Mouse (Mus musculus): ENCODE data around the gene Gdpd5. TPM values are rescaled to one million over a fixed set of nuclear protein-coding genes. Genes with fewer than 3 reads are reported as not detected.

The Gdpd5 gene
- polyA plus RNA-seq, 1 experiment from 2014 or later: 15.4 TPM

DNA sequence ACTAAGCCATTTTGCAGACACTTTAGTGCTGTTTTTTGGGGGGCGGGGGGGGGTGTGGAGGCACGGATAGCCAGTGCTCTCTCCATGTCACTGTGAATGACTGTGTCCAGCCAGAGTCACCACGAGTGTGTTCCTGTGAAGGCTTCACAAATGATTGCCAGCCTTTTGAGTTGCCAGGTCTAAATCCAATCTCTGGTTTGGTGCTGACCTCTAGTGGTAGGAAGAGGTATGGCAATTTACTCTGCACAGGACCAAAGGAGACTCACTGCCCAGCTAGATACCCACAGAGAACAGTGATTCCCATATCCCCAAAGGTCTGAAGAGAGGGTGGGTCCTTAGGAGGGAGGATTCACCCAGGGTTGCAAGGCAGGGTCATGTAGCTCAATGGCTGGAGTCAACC lies 69.5 kb downstream of the Gdpd5 start:
- H3K27me3 ChIP-seq (ENCODE audit: control insufficient read depth, insufficient read depth, low read length): no peaks in the 10 kb centered on the region
- no peak overlapping the region for H3K9ac ChIP-seq (ENCODE audit: low read depth, low read length)
- WGBS: 1% methylated on average over 3 of the region's 3 CpGs
- no peaks in the 10 kb centered on the region for H3K36me3 ChIP-seq (ENCODE audit: control insufficient read depth, insufficient read depth, low read length)
- H3K4me1 ChIP-seq (ENCODE audit: control insufficient read depth, insufficient read depth, low read length): peaks cover 14% of the 10 kb centered on the region
- H3K4me2 ChIP-seq (replicated peaks; ENCODE audit: low read depth, low read length): no peak overlapping the region
- no peaks in the 10 kb centered on the region for H3K9me3 ChIP-seq (ENCODE audit: control insufficient read depth, low read length)
- no peak overlapping the region for H3K27ac ChIP-seq (ENCODE audit: low read depth, low read length)
- H3K4me3 ChIP-seq (ENCODE audit: low read length): no peak overlapping the region
- peak; percentile 14; the same call in 1 of the 2 replicates for ATAC-seq (ENCODE audit: low FRiP score, low TSS enrichment)

- Histone ChIP-seq H3K9ac (ENCODE audit: low read depth, low read length) (no peak overlapping the region), H3K27ac (ENCODE audit: low read depth, low read length) (no peak overlapping the region), H3K4me1 (ENCODE audit: control insufficient read depth, insufficient read depth, low read length) (peaks cover 14% of the 10 kb centered on the region), H3K27me3 (ENCODE audit: control insufficient read depth, insufficient read depth, low read length) (no peaks in the 10 kb centered on the region), H3K4me2 (replicated peaks; ENCODE audit: low read depth, low read length) (no peak overlapping the region), H3K4me3 (ENCODE audit: low read length) (no peak overlapping the region), H3K36me3 (ENCODE audit: control insufficient read depth, insufficient read depth, low read length) (no peaks in the 10 kb centered on the region), H3K9me3 (ENCODE audit: control insufficient read depth, low read length) (no peaks in the 10 kb centered on the region)
- ATAC-seq (ENCODE audit: low FRiP score, low TSS enrichment): peak; percentile 12; the same call in 1 of the 2 replicates
- 66% methylated on average over 7 of the region's 7 CpGs for WGBS
Measured at GRCm38 (mm10) chr7:99452859-99453258, 71.6 kb downstream of the Gdpd5 start.

GRCm38 (mm10) chr7:99454044-99454443 lies 72.8 kb downstream of the Gdpd5 start:
- 40% methylated on average over 4 of the region's 4 CpGs for WGBS
- Histone ChIP-seq H3K36me3 (ENCODE audit: control insufficient read depth, insufficient read depth, low read length) (no peaks in the 10 kb centered on the region), H3K27me3 (ENCODE audit: control insufficient read depth, insufficient read depth, low read length) (no peaks in the 10 kb centered on the region), H3K4me1 (ENCODE audit: control insufficient read depth, insufficient read depth, low read length) (peaks cover 14% of the 10 kb centered on the region), H3K4me3 (ENCODE audit: low read length) (no peak overlapping the region), H3K27ac (ENCODE audit: low read depth, low read length) (peak overlapping the region; percentile 47), H3K9me3 (ENCODE audit: control insufficient read depth, low read length) (no peaks in the 10 kb centered on the region), H3K9ac (ENCODE audit: low read depth, low read length) (no peak overlapping the region), H3K4me2 (replicated peaks; ENCODE audit: low read depth, low read length) (no peak overlapping the region)
- ATAC-seq (ENCODE audit: low FRiP score, low TSS enrichment): peak; percentile 63

DNA sequence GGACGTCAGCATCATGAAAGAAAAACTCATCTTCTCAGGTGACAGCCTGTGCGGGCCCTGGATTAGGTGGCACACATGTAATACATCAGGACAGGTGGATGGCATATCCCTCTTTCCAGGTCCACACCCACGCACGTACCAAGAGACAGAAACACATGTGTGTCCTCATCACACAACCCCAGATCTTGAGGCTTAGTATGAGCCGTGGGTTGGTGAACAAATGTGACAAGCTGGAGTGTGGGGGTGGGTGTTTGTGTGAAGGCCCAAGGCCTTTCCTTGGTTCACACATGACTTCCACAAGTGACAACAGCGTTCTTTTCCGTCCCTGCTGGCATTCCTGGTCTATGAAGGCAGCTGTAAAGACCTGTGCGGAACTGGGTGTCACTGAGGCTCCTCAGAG lies 77.6 kb downstream of the Gdpd5 start:
- H3K4me3 ChIP-seq (ENCODE audit: low read length): no peak overlapping the region
- no peaks in the 10 kb centered on the region for H3K9me3 ChIP-seq (ENCODE audit: control insufficient read depth, low read length)
- no peak overlapping the region for H3K27ac ChIP-seq (ENCODE audit: low read depth, low read length)
- H3K9ac ChIP-seq (ENCODE audit: low read depth, low read length): no peak overlapping the region
- no peak overlapping the region for H3K4me2 ChIP-seq (replicated peaks; ENCODE audit: low read depth, low read length)
- ATAC-seq (ENCODE audit: low FRiP score, low TSS enrichment): no peak
- no peaks in the 10 kb centered on the region for H3K27me3 ChIP-seq (ENCODE audit: control insufficient read depth, insufficient read depth, low read length)
- peaks cover 7% of the 10 kb centered on the region; the same call in 1 of the 2 replicates for H3K4me1 ChIP-seq (ENCODE audit: control insufficient read depth, insufficient read depth, low read length)
- 75% methylated on average over 8 of the region's 8 CpGs for WGBS
- H3K36me3 ChIP-seq (ENCODE audit: control insufficient read depth, insufficient read depth, low read length): no peaks in the 10 kb centered on the region; the same call in 1 of the 2 replicates

GRCm38 (mm10) chr7:99459888-99460652 lies 78.9 kb downstream of the Gdpd5 start:
- no peaks in the 10 kb centered on the region for H3K4me1 ChIP-seq (ENCODE audit: control insufficient read depth, insufficient read depth, low read length)
- H3K4me2 ChIP-seq (replicated peaks; ENCODE audit: low read depth, low read length): no peak overlapping the region
- H3K9ac ChIP-seq (ENCODE audit: low read depth, low read length): no peak overlapping the region
- no peak overlapping the region for H3K4me3 ChIP-seq (ENCODE audit: low read length)
- no peak overlapping the region for H3K27ac ChIP-seq (ENCODE audit: low read depth, low read length)
- no peak for ATAC-seq (ENCODE audit: low FRiP score, low TSS enrichment)
- no peaks in the 10 kb centered on the region for H3K9me3 ChIP-seq (ENCODE audit: control insufficient read depth, low read length)
- no peaks in the 10 kb centered on the region for H3K27me3 ChIP-seq (ENCODE audit: control insufficient read depth, insufficient read depth, low read length)
- H3K36me3 ChIP-seq (ENCODE audit: control insufficient read depth, insufficient read depth, low read length): no peaks in the 10 kb centered on the region; the same call in 1 of the 2 replicates
- 89% methylated on average over 15 of the region's 15 CpGs for WGBS

GRCm38 (mm10) chr7:99463120-99463519 lies 81.9 kb downstream of the Gdpd5 start:
- no peak overlapping the region for H3K9ac ChIP-seq (ENCODE audit: low read depth, low read length)
- no peak for ATAC-seq (ENCODE audit: low FRiP score, low TSS enrichment)
- 87% methylated on average over 2 of the region's 2 CpGs for WGBS

DNA sequence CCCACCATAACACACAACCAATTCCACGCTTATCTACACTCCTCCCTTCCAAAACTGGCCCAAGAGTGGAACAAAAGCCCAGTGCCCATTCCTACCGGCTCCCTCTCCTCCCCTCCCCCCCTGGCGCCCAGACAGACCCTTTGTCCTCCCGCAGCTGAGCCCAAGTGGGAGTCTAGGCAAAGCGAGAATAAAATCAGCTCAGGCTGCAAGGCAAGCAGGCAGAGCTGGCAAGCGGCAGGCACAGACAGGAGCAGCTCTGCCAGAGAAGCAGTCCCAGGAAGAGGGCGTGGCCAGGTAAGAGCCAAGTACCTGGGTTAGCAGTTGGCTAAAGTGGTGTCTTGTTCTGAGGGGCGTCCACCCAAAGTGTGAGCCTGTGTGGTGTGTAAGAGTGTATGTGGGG lies 84.6 kb downstream of the Gdpd5 start, which contains the start of gene Klhl35:
Gene Klhl35, plus strand, starts transcription at position 194 of the 400 bp plus-strand sequence.
- no peaks in the 10 kb centered on the region for H3K9me3 ChIP-seq (ENCODE audit: control insufficient read depth, low read length)
- H3K36me3 ChIP-seq (ENCODE audit: control insufficient read depth, insufficient read depth, low read length): no peaks in the 10 kb centered on the region; the same call in 1 of the 2 replicates
- ATAC-seq (ENCODE audit: low FRiP score, low TSS enrichment): no peak
- H3K9ac ChIP-seq (ENCODE audit: low read depth, low read length): no peak within 1 kb of the TSS
- WGBS: 29% methylated on average over 8 of the region's 8 CpGs
- peaks cover 29% of the 10 kb centered on the region for H3K4me1 ChIP-seq (ENCODE audit: control insufficient read depth, insufficient read depth, low read length)
- H3K27ac ChIP-seq (ENCODE audit: low read depth, low read length): no peak within 1 kb of the TSS
- H3K4me3 ChIP-seq (ENCODE audit: low read length): no peak within 1 kb of the TSS
- no peaks in the 10 kb centered on the region for H3K27me3 ChIP-seq (ENCODE audit: control insufficient read depth, insufficient read depth, low read length)
- H3K4me2 ChIP-seq (replicated peaks; ENCODE audit: low read depth, low read length): no peak within 1 kb of the TSS

More at GRCm38 (mm10) chr7:99463120-99463519, 81.9 kb downstream of the Gdpd5 start:
- H3K36me3 ChIP-seq (ENCODE audit: control insufficient read depth, insufficient read depth, low read length): no peaks in the 10 kb centered on the region; the same call in 1 of the 2 replicates
- H3K9me3 ChIP-seq (ENCODE audit: control insufficient read depth, low read length): no peaks in the 10 kb centered on the region
- H3K4me2 ChIP-seq (replicated peaks; ENCODE audit: low read depth, low read length): no peak overlapping the region
- H3K4me1 ChIP-seq (ENCODE audit: control insufficient read depth, insufficient read depth, low read length): peaks cover 13% of the 10 kb centered on the region; the same call in 1 of the 2 replicates
- no peak overlapping the region for H3K27ac ChIP-seq (ENCODE audit: low read depth, low read length)
- no peaks in the 10 kb centered on the region for H3K27me3 ChIP-seq (ENCODE audit: control insufficient read depth, insufficient read depth, low read length)
- no peak overlapping the region for H3K4me3 ChIP-seq (ENCODE audit: low read length)

DNA sequence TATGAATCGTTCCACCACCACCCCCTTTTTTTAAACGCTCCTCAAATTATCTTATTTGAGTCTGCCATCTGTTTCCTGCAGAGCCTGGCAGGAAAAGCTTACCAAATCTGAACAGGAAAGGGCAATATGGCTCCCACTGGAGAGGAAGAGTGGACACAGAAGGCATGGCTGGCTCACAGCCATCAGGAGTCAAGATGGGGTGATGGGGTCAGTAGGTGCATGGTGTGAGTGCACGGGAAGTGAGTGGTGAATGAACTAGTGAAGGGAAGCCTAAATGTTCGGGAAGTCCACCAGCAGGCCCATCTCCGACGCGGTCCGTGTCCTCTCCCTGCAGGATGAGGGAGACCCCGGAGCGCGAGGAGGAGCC lies 86.7 kb downstream of the Gdpd5 start:
- no peaks in the 10 kb centered on the region for H3K9me3 ChIP-seq (ENCODE audit: control insufficient read depth, low read length)
- H3K9ac ChIP-seq (ENCODE audit: low read depth, low read length): peak overlapping the region; percentile 73
- H3K4me2 ChIP-seq (replicated peaks; ENCODE audit: low read depth, low read length): peak overlapping the region; percentile 63
- H3K27me3 ChIP-seq (ENCODE audit: control insufficient read depth, insufficient read depth, low read length): no peaks in the 10 kb centered on the region
- H3K36me3 ChIP-seq (ENCODE audit: control insufficient read depth, insufficient read depth, low read length): peaks cover 9% of the 10 kb centered on the region; the same call in 1 of the 2 replicates
- no peak; the same call in none of the 2 replicates for ATAC-seq (ENCODE audit: low FRiP score, low TSS enrichment)
- H3K4me3 ChIP-seq (ENCODE audit: low read length): peak overlapping the region; percentile 52
- 25% methylated on average over 11 of the region's 11 CpGs for WGBS
- peaks cover 29% of the 10 kb centered on the region for H3K4me1 ChIP-seq (ENCODE audit: control insufficient read depth, insufficient read depth, low read length)
- peak overlapping the region; percentile 79 for H3K27ac ChIP-seq (ENCODE audit: low read depth, low read length)
